Mouse (Mus musculus) forebrain, postnatal 0 days (tissue): Measurements from ENCODE around the gene Efcab12. TPM values are rescaled to one million over a fixed set of nuclear protein-coding genes. Genes with fewer than 3 reads are reported as not detected.
A peak's percentile ranks its signal among the peaks of the same experiment; 100 is the strongest.

Experiments
- ATAC-seq: fragments of 200-750 bp; cut with Nextera tagmentation; 2 replicates; pipeline ENCODE4 v1.8.0; 2017; ENCODE audit warnings: mild to moderate bottlenecking, moderate library complexity
- DNase-seq: peaks from one replicate; pipeline ENCODE4 v3.0.0-alpha.2; 2015
- H3K27ac ChIP-seq: fragments of 300-500 bp; sonication (generic); 2 replicates; pipeline ENCODE4 v1.5.1; 2014; ENCODE audit warnings: low read depth, mild to moderate bottlenecking, antibody characterized with exemption, low read length, moderate library complexity, mixed read lengths
- H3K27me3 ChIP-seq: fragments of 300-500 bp; sonication (generic); 2 replicates; pipeline ENCODE4 v1.6.1; 2014; ENCODE audit warnings: mild to moderate bottlenecking, low read length, mixed read lengths; ENCODE audit not compliant: insufficient read depth
- H3K36me3 ChIP-seq: fragments of 300-500 bp; sonication (generic); 2 replicates; pipeline ENCODE4 v1.6.1; 2014; ENCODE audit warnings: mild to moderate bottlenecking, moderate library complexity; ENCODE audit not compliant: insufficient read depth
- H3K4me1 ChIP-seq: fragments of 300-500 bp; sonication (generic); 2 replicates; pipeline ENCODE4 v1.6.1; 2014; ENCODE audit warnings: antibody characterized with exemption; ENCODE audit not compliant: insufficient read depth
- H3K4me2 ChIP-seq: fragments of 300-500 bp; sonication (generic); 2 replicates; pipeline ENCODE4 v1.6.1; 2014; ENCODE audit warnings: low read depth, mild to moderate bottlenecking, moderate library complexity
- H3K4me3 ChIP-seq: fragments of 300-500 bp; sonication (generic); 2 replicates; pipeline ENCODE4 v1.5.1; 2014; ENCODE audit warnings: low read depth, low read length, mixed read lengths
- H3K9ac ChIP-seq: fragments of 300-500 bp; sonication (generic); 2 replicates; pipeline ENCODE4 v1.6.1; 2014; ENCODE audit warnings: mild to moderate bottlenecking
- H3K9me3 ChIP-seq: fragments of 300-500 bp; sonication (generic); 2 replicates; pipeline ENCODE4 v1.6.1; 2016; ENCODE audit warnings: low read length
- CTCF ChIP-seq: sonication (generic); IDR thresholded peaks from 2 replicates; pipeline ENCODE4 v1.5.1; 2016; ENCODE audit warnings: antibody characterized with exemption, control low read depth, low read depth
- WGBS: fragments of 180-500 bp; shearing (Covaris S2); extraction: QIAGEN DNeasy Blood & Tissue Kit; methylation state at CpG from one replicate; pipeline ENCODE4 v1.1.7; 2014; 5-methylcytosine and 5-hydroxymethylcytosine counted together
- microRNA-seq, 2 experiments: library from miRNA; unstranded; fragments of <30 nt; microRNA quantifications; one replicate each; pipeline ENCODE4; 2016
- polyA plus RNA-seq: library from polyadenylated mRNA; unstranded; fragments of >200 nt; fragmentation: Nextera tagmentation; extraction: Ambion mirVana; gene quantifications from 2 replicates; pipeline ENCODE4 v1.2.1, GENCODE M21; 2015
- total RNA-seq: library from RNA; depleted of rRNA; stranded (reverse); fragments of >200 nt; gene quantifications from 2 replicates; pipeline ENCODE4 v1.2.3, GENCODE M21; 2014; rRNA removed

Efcab12 gene
- total and polyA plus RNA-seq, 2 experiments from 2014 or later, result 1.7 to 4.4 TPM

GRCm38 (mm10) chr6:115770852-115771251, 67.4 kb downstream of the Efcab12 start:
- H3K9me3 ChIP-seq, result no peaks in the 10 kb centered on the region

GRCm38 (mm10) chr6:115770059-115770670, 68.0 kb downstream of the Efcab12 start:
- ATAC-seq, result no peak
- WGBS, result 84% methylated on average over 20 of the region's 20 CpGs
- Histone ChIP-seq H3K4me2 (no peak overlapping the region), H3K9ac (no peak overlapping the region), H3K4me3 (no peak overlapping the region), H3K27ac (no peak overlapping the region), H3K4me1 (peaks cover 7% of the 10 kb centered on the region; the same call in 1 of the 2 replicates), H3K9me3 (no peaks in the 10 kb centered on the region), H3K27me3 (no peaks in the 10 kb centered on the region), H3K36me3 (no peaks in the 10 kb centered on the region)
- TF ChIP-seq CTCF, result no peak
- no peak for DNase-seq

More at GRCm38 (mm10) chr6:115770852-115771251, 67.4 kb downstream of the Efcab12 start:
- DNase-seq (no peak), ATAC-seq (no peak)
- Histone ChIP-seq H3K27me3 (no peaks in the 10 kb centered on the region), H3K36me3 (no peaks in the 10 kb centered on the region), H3K4me1 (peaks cover 14% of the 10 kb centered on the region; the same call in 1 of the 2 replicates), H3K9ac (no peak overlapping the region), H3K4me2 (no peak overlapping the region), H3K27ac (no peak overlapping the region), H3K4me3 (no peak overlapping the region)
- WGBS, result 85% methylated on average over 4 of the region's 4 CpGs
- TF ChIP-seq CTCF, result no peak

GRCm38 (mm10) chr6:115768207-115768606, 70.0 kb downstream of the Efcab12 start:
- no peak overlapping the region for H3K27ac ChIP-seq
- no peaks in the 10 kb centered on the region for H3K36me3 ChIP-seq
- WGBS, result 92% methylated on average over 4 of the region's 4 CpGs
- no peak for ATAC-seq
- peaks cover 3% of the 10 kb centered on the region; the same call in 1 of the 2 replicates for H3K4me1 ChIP-seq
- H3K4me3 ChIP-seq, result no peak overlapping the region
- H3K9ac ChIP-seq, result no peak overlapping the region
- no peaks in the 10 kb centered on the region for H3K9me3 ChIP-seq
- no peak for TF ChIP-seq CTCF
- no peak overlapping the region for H3K4me2 ChIP-seq
- no peak for DNase-seq
- H3K27me3 ChIP-seq, result no peaks in the 10 kb centered on the region

GRCm38 (mm10) chr6:115767357-115767756, 70.9 kb downstream of the Efcab12 start:
- ATAC-seq, result no peak
- peaks cover 3% of the 10 kb centered on the region; the same call in 1 of the 2 replicates for H3K4me1 ChIP-seq
- no peaks in the 10 kb centered on the region for H3K27me3 ChIP-seq
- H3K9ac ChIP-seq, result no peak overlapping the region
- TF ChIP-seq CTCF, result no peak
- no peak overlapping the region for H3K4me3 ChIP-seq
- no peak overlapping the region for H3K27ac ChIP-seq
- H3K36me3 ChIP-seq, result no peaks in the 10 kb centered on the region
- WGBS, result 62% methylated on average over 9 of the region's 9 CpGs
- H3K9me3 ChIP-seq, result no peaks in the 10 kb centered on the region
- DNase-seq, result no peak
- H3K4me2 ChIP-seq, result no peak overlapping the region

- TF ChIP-seq CTCF, result 0 out of 2 replicates have a peak, but pooled peaks have one; percentile 18
Measured at GRCm38 (mm10) chr6:115764179-115764578, 74.0 kb downstream of the Efcab12 start.

GRCm38 (mm10) chr6:115761995-115762756, 76.0 kb downstream of the Efcab12 start, which contains the start of gene Tmem40:
Tmem40 (minus strand) TSS chr6:115762410.
- H3K4me1 ChIP-seq, result peaks cover 3% of the 10 kb centered on the region; the same call in 1 of the 2 replicates
- H3K4me3 ChIP-seq, result no peak within 1 kb of the TSS
- 3% methylated on average over 9 of the region's 9 CpGs for WGBS
- no peak within 1 kb of the TSS for H3K27ac ChIP-seq
- H3K36me3 ChIP-seq, result no peaks in the 10 kb centered on the region
- no peak for TF ChIP-seq CTCF
- no peaks in the 10 kb centered on the region for H3K9me3 ChIP-seq
- no peak for DNase-seq
- no peak within 1 kb of the TSS for H3K4me2 ChIP-seq
- H3K27me3 ChIP-seq, result no peaks in the 10 kb centered on the region
- H3K9ac ChIP-seq, result no peak within 1 kb of the TSS
- no peak; the same call in 1 of the 2 replicates for ATAC-seq

More at GRCm38 (mm10) chr6:115764179-115764578, 74.0 kb downstream of the Efcab12 start:
- Histone ChIP-seq H3K4me1 (peaks cover 3% of the 10 kb centered on the region; the same call in 1 of the 2 replicates), H3K27ac (0 out of 2 replicates have a peak overlapping the region, but pooled peaks have one; percentile 16), H3K9ac (no peak overlapping the region), H3K27me3 (no peaks in the 10 kb centered on the region), H3K9me3 (no peaks in the 10 kb centered on the region), H3K4me2 (no peak overlapping the region), H3K36me3 (no peaks in the 10 kb centered on the region), H3K4me3 (no peak overlapping the region)
- ATAC-seq (peak; percentile 96), DNase-seq (peak; percentile 79)
- 6% methylated on average over 7 of the region's 7 CpGs for WGBS

- no peaks in the 10 kb centered on the region for H3K9me3 ChIP-seq
- no peak overlapping the region for H3K4me3 ChIP-seq
- no peak overlapping the region for H3K27ac ChIP-seq
- ATAC-seq (no peak), DNase-seq (no peak)
- 59% methylated on average over 4 of the region's 4 CpGs for WGBS
- no peaks in the 10 kb centered on the region for H3K27me3 ChIP-seq
- H3K4me2 ChIP-seq, result no peak overlapping the region
- no peak overlapping the region for H3K9ac ChIP-seq
- peaks cover 3% of the 10 kb centered on the region; the same call in 1 of the 2 replicates for H3K4me1 ChIP-seq
- TF ChIP-seq CTCF, result no peak
- no peaks in the 10 kb centered on the region for H3K36me3 ChIP-seq
Measured at GRCm38 (mm10) chr6:115760982-115761381, 77.2 kb downstream of the Efcab12 start.

Small RNAs within 50 kb of the gene (microRNA-seq; reads per million reads assigned to microRNA genes)
- 0 to 0.49 reads per million in 2 experiments for gene Mir7660

Other genes with a start within 250 kb of the Efcab12 start
- 0.38 TPM in 1 of 2 replicates, not detected in the other for gene Mkrn2os, start 245.8 kb downstream of the Efcab12 start, total RNA-seq
- 0.34 and 0.35 TPM in 2 replicates for gene Mkrn2os, start 245.8 kb downstream of the Efcab12 start, polyA plus RNA-seq
- gene Mkrn2, start 236.5 kb downstream of the Efcab12 start, total RNA-seq, result 25.4 and 28.2 TPM in 2 replicates
- 43.7 and 46.0 TPM in 2 replicates for gene Mkrn2, start 236.5 kb downstream of the Efcab12 start, polyA plus RNA-seq
- gene Raf1, start 161.8 kb downstream of the Efcab12 start, total RNA-seq, result 225 and 226 TPM in 2 replicates
- gene Raf1, start 161.8 kb downstream of the Efcab12 start, polyA plus RNA-seq, result 94.9 and 105 TPM in 2 replicates
- 0.38 and 1.4 TPM in 2 replicates for gene Tmem40, start 76.0 kb downstream of the Efcab12 start, total RNA-seq
- gene Tmem40, start 76.0 kb downstream of the Efcab12 start, polyA plus RNA-seq, result 0.73 and 1.1 TPM in 2 replicates
- gene Cand2, start 63.9 kb downstream of the Efcab12 start, total RNA-seq, result 5.2 and 6.6 TPM in 2 replicates
- gene Cand2, start 63.9 kb downstream of the Efcab12 start, polyA plus RNA-seq, result 2.9 and 4.2 TPM in 2 replicates
- gene Rpl32, start 29.7 kb downstream of the Efcab12 start, total RNA-seq, result 1,524 and 2,855 TPM in 2 replicates
- 1,212 and 1,517 TPM in 2 replicates for gene Rpl32, start 29.7 kb downstream of the Efcab12 start, polyA plus RNA-seq
- 6.6 and 6.7 TPM in 2 replicates for gene Mbd4, start 15.0 kb upstream of the Efcab12 start, total RNA-seq
- gene Mbd4, start 15.0 kb upstream of the Efcab12 start, polyA plus RNA-seq, result 4.3 and 6.8 TPM in 2 replicates
- gene Ift122, start 15.1 kb upstream of the Efcab12 start, total RNA-seq, result 27.1 and 32.6 TPM in 2 replicates
- gene Ift122, start 15.1 kb upstream of the Efcab12 start, polyA plus RNA-seq, result 17.6 and 25.6 TPM in 2 replicates
- gene Rho, start 93.3 kb upstream of the Efcab12 start, total RNA-seq, result 0.23 and 0.57 TPM in 2 replicates
- gene Rho, start 93.3 kb upstream of the Efcab12 start, polyA plus RNA-seq, result 0.08 TPM in 1 of 2 replicates, not detected in the other
- not detected in 2 replicates for gene H1foo, start 106.5 kb upstream of the Efcab12 start, total RNA-seq
- gene H1foo, start 106.5 kb upstream of the Efcab12 start, polyA plus RNA-seq, result not detected in 2 replicates
- 44.1 and 63.3 TPM in 2 replicates for gene Plxnd1, start 156.6 kb upstream of the Efcab12 start, total RNA-seq
- 16.9 and 17.6 TPM in 2 replicates for gene Plxnd1, start 156.6 kb upstream of the Efcab12 start, polyA plus RNA-seq